Mouse (Mus musculus): Measurements from ENCODE around the gene Rnf111. TPM values are rescaled to one million over a fixed set of nuclear protein-coding genes. Genes with fewer than 3 reads are reported as not detected.

The Rnf111 gene
- 80.9 TPM for polyA plus RNA-seq (2014; fragmentation: Illumina TruSeq; extraction: RNeasy Lipid Tissue Mini Kit (QIAGEN cat#74804); ENCODE audit: low read depth, low replicate concordance)

DNA sequence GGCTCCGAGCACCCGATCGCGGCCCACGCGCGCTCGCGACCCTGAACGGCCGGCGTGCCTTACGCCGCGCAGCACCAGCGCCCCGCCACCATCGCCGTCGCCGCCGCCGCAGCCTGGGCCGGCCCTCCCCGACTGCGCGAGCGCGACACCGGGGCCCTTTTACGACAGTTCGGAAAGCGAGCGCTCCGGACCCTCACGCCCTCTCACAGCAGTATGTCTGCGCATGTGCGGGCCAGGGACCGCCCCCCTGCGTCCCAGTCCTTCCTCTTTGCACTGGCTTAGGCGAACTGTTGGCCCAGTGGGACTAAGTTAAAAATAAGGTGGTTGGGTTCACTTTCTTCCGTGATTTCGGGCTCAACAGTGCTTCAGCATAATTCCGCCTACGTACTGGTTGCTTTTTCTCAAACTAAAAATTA is at the start of gene Rnf111:
TSS of gene Rnf111 (minus strand) at position 100 of the 416 bp plus-strand sequence.

DNA sequence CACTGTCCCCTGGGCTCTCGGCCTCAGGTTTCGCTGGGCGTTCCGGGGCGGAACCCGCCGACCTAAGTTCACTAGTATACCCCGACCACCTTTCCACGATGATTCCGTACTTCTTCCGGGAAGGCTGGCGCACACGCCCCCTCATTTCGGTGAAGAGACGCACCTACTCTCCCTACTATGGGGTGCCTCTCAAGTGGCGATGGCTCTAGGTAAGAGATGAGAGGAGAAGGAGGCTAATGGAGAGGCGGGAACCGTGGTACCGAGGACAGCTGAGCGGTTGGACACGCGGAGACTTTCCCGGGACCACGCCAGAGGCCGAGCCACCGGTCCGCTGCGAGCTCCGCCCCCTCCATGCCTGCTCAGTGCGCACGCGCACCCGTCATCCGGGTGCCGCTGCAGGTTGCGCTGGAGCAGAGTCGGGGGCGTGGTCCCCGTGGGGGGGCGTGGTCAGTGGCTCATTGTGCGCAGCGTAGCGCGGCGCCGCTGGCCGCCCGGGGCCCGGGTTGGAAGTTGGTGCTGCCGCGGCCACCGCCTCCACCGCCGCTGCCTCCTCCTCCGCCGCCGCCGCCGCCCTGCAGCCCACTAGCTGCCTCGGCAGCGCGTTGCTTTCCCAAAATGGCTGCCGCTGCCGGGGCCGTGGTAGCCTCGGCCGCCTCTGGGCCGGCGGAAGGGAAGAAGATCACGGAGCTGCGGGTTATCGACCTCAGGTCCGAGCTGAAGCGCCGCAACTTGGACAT is 38.9 kb upstream of the Rnf111 start, which contains the start of gene Sltm:
TSS of gene Sltm (plus strand) at position 450 of the 737 bp plus-strand sequence.

DNA sequence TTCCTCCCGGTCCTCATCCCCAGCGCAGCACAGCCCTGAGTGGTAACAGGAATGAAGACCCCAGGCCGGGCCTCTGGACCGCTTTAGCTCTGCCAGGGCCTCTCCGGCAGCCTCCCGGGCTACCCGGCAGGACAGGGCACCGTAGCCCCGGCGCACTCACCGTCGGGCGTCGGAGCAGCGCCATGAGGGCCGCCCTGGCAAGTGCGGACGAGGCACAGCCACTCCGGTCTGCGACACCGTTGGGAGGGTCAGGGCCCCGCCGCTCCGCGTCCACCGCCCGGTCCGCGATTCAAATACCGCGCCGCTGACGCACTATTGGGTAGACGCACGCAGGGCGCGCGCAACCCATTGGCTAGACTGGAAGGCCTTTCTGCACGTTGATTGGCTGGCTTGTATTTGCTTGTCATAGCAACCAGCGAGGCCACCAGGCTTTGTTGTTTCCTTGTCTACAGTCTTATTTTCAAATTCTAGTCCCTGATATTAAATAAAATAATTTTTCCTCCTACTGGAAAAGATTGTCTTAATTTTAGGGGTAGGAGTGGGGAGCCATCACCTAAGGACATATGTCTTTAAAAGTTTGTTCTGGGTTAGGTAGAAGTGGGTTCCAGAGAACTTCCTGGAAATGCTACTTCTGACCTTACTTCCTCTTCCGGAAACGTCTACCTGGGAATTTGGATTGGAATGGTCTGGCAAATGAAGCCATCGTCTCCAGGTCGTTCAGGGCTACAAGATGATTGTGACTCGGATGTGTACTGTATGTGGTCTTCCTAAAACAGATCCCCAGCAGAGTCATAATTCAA is 82.1 kb downstream of the Rnf111 start, which contains the start of gene Ccnb2:
TSS of gene Ccnb2 (minus strand) at position 291 of the 800 bp plus-strand sequence.

Other genes with a start within 250 kb of the Rnf111 start
- 10.5 TPM for gene Ccnb2, start 82.2 kb downstream of the Rnf111 start, polyA plus RNA-seq (2014; fragmentation: Illumina TruSeq; extraction: RNeasy Lipid Tissue Mini Kit (QIAGEN cat#74804); ENCODE audit: low read depth, low replicate concordance)
- gene Sltm, start 39.0 kb upstream of the Rnf111 start, polyA plus RNA-seq (2014; fragmentation: Illumina TruSeq; extraction: RNeasy Lipid Tissue Mini Kit (QIAGEN cat#74804); ENCODE audit: low read depth, low replicate concordance), result 105 TPM
- not detected for gene Gm10642, start 152.5 kb upstream of the Rnf111 start, polyA plus RNA-seq (2014; fragmentation: Illumina TruSeq; extraction: RNeasy Lipid Tissue Mini Kit (QIAGEN cat#74804); ENCODE audit: low read depth, low replicate concordance)
- 46.2 TPM for gene Mindy2, start 153.4 kb upstream of the Rnf111 start, polyA plus RNA-seq (2014; fragmentation: Illumina TruSeq; extraction: RNeasy Lipid Tissue Mini Kit (QIAGEN cat#74804); ENCODE audit: low read depth, low replicate concordance)
- gene Adam10, start 175.3 kb upstream of the Rnf111 start, polyA plus RNA-seq (2014; fragmentation: Illumina TruSeq; extraction: RNeasy Lipid Tissue Mini Kit (QIAGEN cat#74804); ENCODE audit: low read depth, low replicate concordance), result 221 TPM